Mouse (Mus musculus): Measurements from ENCODE around the gene Inpp5b. TPM values are rescaled to one million over a fixed set of nuclear protein-coding genes. Genes with fewer than 3 reads are reported as not detected.

Inpp5b gene
- total RNA-seq, 2 experiments from 2014 or later = 8.9 to 10.6 TPM

- no peak for DNase-seq
- no peak overlapping the region for H3K4me3 ChIP-seq
- TF ChIP-seq CTCF (IDR thresholded peaks at IDR 0.05) = no peak
- intact Hi-C loops (cut with DNase I) = no loop called here
- no peak overlapping the region for H3K27ac ChIP-seq
Measured at GRCm38 (mm10) chr4:124782395-124782794, 40.7 kb downstream of the Inpp5b start.

GRCm38 (mm10) chr4:124783937-124784336 is 42.3 kb downstream of the Inpp5b start:
- no peak for TF ChIP-seq CTCF (IDR thresholded peaks at IDR 0.05)
- H3K4me3 ChIP-seq = no peak overlapping the region

DNA sequence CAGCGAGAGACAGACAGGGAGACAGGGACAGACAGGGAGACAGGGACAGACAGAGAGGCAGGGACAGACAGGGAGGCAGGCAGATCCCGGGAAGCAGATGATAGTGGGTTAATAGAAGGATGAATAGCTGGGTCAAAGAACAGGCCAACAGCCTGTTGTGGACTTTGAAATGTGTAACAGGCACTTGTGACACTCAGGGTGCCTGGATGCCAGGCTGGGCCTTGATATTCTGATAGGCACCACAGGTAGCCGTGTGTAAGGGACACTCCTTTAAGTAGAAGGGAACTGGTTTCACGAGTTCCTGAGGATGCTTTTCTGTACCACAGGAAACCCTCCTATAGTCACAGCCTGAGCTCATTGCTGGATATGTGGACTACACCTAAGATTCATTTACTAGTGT is 48.4 kb downstream of the Inpp5b start:
- Histone ChIP-seq H3K4me3 (no peak overlapping the region), H3K27ac (no peak overlapping the region)
- no peak for DNase-seq
- intact Hi-C loops (cut with DNase I) = no loop called here
- no peak for TF ChIP-seq CTCF (IDR thresholded peaks at IDR 0.05)

More at GRCm38 (mm10) chr4:124783937-124784336, 42.3 kb downstream of the Inpp5b start:
- intact Hi-C loops (cut with DNase I) = no loop called here
- no peak for DNase-seq
- no peak overlapping the region for H3K27ac ChIP-seq

DNA sequence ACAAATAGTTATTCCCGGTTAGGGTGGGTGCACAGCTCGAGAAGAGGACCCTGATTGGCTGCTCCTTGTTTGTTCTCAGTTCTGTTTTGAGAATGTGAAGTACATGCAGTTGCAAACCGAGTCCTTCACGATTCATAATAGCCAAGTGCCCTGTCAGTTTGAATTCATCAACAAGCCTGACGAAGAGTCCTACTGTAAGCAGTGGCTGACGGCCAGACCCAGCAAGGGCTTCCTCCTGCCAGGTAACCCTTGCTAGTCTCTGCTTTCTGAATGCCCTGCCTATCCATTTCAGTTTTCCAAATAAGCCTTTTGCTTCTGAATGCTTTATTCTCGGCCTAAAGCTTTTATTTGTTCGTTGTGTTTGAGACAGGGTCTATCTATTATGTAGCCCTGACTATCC is 50.5 kb downstream of the Inpp5b start:
- intact Hi-C loops (cut with DNase I) = no loop called here
- no peak for TF ChIP-seq CTCF (IDR thresholded peaks at IDR 0.05)
- no peak for DNase-seq
- Histone ChIP-seq H3K27ac (no peak overlapping the region), H3K4me3 (no peak overlapping the region)

DNA sequence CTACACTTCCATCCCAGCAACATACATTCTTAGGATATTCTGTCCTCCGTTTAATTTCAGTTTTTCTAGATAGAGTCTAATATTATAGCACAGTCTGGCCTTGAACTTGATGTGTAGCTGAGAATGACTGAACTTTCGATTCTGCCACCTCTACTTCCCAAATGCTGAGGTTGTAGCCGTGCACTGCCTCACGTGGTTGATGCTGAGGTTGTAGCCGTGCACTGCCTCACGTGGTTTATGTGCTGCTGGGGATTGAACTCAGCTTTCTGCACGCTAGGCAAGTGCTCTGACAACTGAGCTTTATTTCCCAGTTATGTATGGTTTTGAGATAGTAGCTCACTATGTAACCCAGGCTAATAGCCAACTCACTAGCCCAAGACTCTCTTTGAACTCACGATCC is 54.5 kb downstream of the Inpp5b start:
- TF ChIP-seq CTCF (IDR thresholded peaks at IDR 0.05) = no peak
- intact Hi-C loops (cut with DNase I) = loop anchor here (5.0 kb wide), 1 partner anchor 44 kb away; no protein-coding TSS in a partner anchor
- DNase-seq = no peak

GRCm38 (mm10) chr4:124796913-124797312 is 55.3 kb downstream of the Inpp5b start:
- peak; percentile 48 for TF ChIP-seq CTCF (IDR thresholded peaks at IDR 0.05)
- no peak overlapping the region for H3K27ac ChIP-seq
- no peak overlapping the region for H3K4me3 ChIP-seq
- intact Hi-C loops (cut with DNase I) = loop anchor here (5.0 kb wide), 1 partner anchor 45 kb away; no protein-coding TSS in a partner anchor
- DNase-seq = no peak

More for the DNA sequence above, 54.5 kb downstream of the Inpp5b start:
- Histone ChIP-seq H3K4me3 (no peak overlapping the region), H3K27ac (no peak overlapping the region)

DNA sequence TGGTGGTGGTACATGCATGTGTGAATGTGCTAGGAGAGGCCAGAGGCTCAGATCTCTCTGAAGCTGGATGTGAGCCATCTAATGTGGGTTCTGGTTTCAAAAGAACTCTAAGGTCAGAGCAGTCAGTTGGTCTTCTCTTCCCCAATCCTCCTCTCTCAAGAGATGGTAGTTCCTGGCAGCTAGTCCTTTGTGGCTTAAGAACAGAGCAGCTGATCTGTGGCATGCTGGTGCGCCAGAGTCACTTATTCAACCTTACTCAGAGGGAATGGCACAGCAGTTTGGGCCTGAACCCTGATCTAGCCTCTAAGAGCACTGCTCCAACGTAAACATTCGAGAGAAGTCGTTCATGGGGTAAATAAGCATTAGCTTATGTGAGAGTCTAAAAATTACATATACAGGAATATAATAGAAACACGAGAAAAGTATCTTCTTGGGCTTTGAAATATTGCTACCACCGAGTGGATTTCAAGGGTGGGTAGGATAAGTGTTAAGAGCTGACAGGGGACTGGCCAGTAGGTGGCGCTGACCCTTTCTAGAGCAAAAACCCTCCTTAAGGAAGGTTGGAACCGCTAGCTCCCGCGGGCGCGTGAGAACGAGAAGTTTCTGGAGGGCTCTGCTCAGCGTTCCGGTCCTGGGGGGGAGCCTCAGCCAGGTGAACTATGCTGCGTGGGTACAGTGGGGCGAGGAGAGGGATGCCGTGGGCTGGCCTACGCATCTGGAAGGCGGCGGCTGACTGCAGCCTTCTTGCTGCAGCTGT is 60.1 kb downstream of the Inpp5b start, which contains the start of gene Mtf1:
TSS of gene Mtf1 (plus strand) at position 553 of the 757 bp plus-strand sequence.
- peak; percentile 97 for TF ChIP-seq CTCF (IDR thresholded peaks at IDR 0.05)
- peak within 1 kb of the TSS; percentile 100 for H3K4me3 ChIP-seq
- intact Hi-C loops (cut with DNase I) = loop anchor here (1.0 kb wide), 2 partner anchors 46 to 87 kb away; partner anchors contain the start of gene Sf3a3
- peak within 1 kb of the TSS; percentile 94 for H3K27ac ChIP-seq
- DNase-seq = peak; percentile 92

DNA sequence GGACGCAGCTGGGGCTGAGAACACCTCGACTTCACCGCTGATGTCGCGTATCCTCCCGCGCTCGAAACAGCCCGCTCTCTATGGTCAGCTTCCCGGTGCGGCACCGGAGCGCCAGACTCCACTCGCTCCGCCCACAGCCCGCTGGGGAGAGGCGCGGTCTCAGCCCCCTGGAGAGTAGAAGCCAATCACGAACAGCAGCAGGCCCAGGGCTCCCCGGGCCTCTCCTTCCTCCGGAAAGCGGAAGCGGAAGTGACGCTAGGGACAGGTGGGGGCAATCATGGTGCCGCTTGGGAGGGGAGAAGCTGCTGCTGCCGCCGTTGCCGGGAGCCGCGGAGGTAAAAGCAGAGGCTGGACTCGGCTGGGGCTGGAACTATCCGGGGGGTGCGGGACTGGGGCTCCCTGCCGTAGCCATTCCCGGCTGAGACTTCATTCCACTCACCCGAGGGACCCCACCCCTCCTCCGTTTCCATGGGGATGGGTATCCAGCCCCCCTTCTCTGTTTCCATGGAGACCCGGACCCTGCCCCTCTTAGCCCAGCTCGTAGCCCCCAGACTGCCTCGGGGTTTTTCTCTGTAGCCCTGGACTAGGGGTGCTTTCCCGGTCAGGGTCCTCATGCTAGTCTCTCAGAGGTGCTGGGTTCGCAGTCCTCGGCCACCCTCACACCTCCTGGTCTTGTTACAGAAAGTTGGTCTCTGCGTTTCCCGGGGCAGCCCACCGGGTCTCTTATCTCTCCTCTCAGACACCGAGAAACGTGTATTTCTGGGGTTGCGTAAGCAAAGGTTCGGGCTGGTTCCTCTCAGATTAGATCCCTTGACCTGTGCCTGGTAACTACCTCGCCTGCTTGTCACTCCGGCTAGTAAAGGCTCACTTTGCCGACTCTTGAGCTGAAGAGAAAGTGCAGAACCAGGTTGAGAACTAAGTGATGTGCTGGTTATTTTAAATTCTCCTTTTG is 60.9 kb downstream of the Inpp5b start:
- DNase-seq = peak; percentile 99
- peak overlapping the region; percentile 100 for H3K4me3 ChIP-seq
- H3K27ac ChIP-seq = peak overlapping the region; percentile 94
- no peak for TF ChIP-seq CTCF (IDR thresholded peaks at IDR 0.05)
- intact Hi-C loops (cut with DNase I) = loop anchor here (1.0 kb wide), 2 partner anchors 45 to 88 kb away; partner anchors contain the start of gene Sf3a3

- intact Hi-C loops (cut with DNase I) = no loop called here
- DNase-seq = no peak
- Histone ChIP-seq H3K27ac (no peak overlapping the region), H3K4me3 (peak overlapping the region; percentile 100)
- no peak for TF ChIP-seq CTCF (IDR thresholded peaks at IDR 0.05)
Measured at GRCm38 (mm10) chr4:124803406-124803805, 61.8 kb downstream of the Inpp5b start.

GRCm38 (mm10) chr4:124808511-124808910 is 66.9 kb downstream of the Inpp5b start:
- Histone ChIP-seq H3K27ac (peak overlapping the region; percentile 28; the same call in 1 of the 2 replicates), H3K4me3 (no peak overlapping the region)
- DNase-seq = no peak
- TF ChIP-seq CTCF (IDR thresholded peaks at IDR 0.05) = no peak
- intact Hi-C loops (cut with DNase I) = no loop called here

- H3K4me3 ChIP-seq = no peak overlapping the region
- TF ChIP-seq CTCF (IDR thresholded peaks at IDR 0.05) = no peak
- intact Hi-C loops (cut with DNase I) = no loop called here
- peak overlapping the region; percentile 28; the same call in 1 of the 2 replicates for H3K27ac ChIP-seq
- no peak for DNase-seq
Measured at GRCm38 (mm10) chr4:124809136-124809883, 67.7 kb downstream of the Inpp5b start.

DNA sequence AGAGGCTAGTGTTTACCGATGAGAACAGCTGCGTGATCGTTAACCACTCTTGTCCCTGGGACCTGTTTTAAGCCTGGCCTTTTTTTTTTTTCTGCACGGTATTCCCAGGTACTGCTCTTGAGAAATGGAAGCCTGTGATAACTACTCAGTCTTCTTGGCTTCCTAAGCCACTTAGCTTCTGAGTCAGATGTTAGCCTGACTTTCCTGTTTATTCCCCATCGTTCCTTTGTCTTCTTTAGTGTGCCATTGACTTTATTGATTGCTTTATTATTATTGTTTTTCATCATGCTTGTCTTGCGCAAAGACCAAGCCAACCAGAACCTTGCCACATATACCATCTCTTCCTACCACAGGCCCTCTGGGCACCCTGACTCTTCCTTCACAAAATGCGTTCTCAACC is 68.4 kb downstream of the Inpp5b start:
- DNase-seq = no peak
- no peak for TF ChIP-seq CTCF (IDR thresholded peaks at IDR 0.05)
- H3K4me3 ChIP-seq = no peak overlapping the region
- no peak overlapping the region for H3K27ac ChIP-seq
- intact Hi-C loops (cut with DNase I) = no loop called here

Data from gastrocnemius, adult 2 months (tissue).